Mouse (Mus musculus): ENCODE measurements around the gene Pspn. TPM values are rescaled to one million over a fixed set of nuclear protein-coding genes. Genes with fewer than 3 reads are reported as not detected.

Gene Pspn
- total RNA-seq, 2 experiments from 2014 or later, result not detected

DNA sequence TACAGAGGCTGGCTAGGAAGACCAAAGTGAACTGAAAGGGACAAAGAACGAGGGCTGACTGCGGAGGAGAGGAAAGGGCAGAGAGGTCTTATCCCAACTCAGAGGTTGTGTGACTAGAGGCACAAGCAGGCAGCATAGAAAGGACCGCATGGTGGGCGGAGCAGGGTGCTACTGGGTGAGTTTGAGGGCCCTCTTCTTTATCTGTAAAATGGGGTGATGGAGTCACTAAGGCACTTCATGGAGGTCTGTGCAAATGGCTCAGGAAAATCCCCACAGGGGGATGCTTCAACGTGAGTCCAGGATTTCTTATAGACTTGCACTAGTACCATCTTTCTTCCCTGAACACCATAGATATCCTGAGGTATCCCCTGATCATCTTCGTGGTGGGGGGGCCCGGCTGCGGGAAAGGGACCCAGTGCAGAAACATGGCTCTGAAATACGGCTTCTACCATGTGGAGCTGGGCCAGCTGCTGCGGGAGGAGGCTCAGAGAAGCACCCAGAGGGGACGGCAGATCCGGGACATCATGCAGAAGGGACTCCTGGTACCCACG lies 12.5 kb upstream of the Pspn start:
- no peak for TF ChIP-seq CTCF (IDR thresholded peaks at IDR 0.05)
- intact Hi-C loops (cut with DNase I), result loop anchor here (2.0 kb wide), 1 partner anchor 14 kb away; no protein-coding TSS in a partner anchor
- H3K4me3 ChIP-seq, result peak overlapping the region; percentile 84
- DNase-seq, result no peak
- peak overlapping the region; percentile 95 for H3K27ac ChIP-seq

DNA sequence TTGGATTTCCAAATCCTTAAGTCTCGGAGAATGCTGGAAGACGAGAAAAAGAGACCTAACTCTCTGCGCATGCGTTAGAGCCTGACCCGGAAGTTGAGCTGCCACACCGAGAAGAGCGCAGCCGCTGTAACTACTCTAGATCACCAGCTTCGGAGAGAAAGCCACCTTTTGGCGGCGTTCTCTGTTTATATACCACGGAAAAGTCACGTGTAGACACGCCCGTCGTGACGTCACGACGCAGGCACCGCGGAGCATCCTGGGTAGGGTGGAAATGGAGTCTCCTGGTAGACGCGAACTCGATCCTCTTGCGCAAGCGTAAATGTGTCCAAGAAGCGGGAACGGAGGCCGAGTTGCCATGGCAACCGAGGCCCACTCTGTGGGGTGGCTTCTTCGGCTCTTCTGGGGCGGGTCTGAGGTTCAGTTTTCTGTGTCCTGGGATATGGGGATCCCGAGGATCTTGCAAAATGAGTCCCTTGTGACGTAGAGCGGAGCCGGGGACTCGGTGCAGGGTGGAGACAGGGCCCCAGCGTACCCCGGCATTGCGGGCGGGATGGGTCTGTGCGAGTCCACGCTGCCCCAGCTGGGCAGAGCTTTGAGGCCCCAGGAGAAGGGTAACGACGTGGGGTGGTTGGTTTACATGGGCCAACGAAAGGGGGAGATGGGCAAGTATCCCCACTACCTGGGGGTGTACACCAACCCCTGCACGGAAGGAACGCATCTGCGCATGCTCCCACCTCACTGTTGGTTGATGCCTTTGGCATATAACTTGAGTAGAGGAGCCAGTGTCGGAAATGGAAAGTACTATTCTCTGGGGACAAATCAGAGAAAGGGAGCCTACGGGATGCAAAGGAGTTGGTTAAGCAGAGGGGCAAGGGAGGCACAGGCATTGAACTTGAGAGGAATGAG lies 11.7 kb upstream of the Pspn start, which contains the start of the genes Gtf2f1 and Gm17949:
Gtf2f1 (minus strand) TSS at position 53 of the 906 bp plus-strand sequence.
Gm17949 (plus strand) TSS at position 234 of the 906 bp plus-strand sequence.
- TF ChIP-seq CTCF (IDR thresholded peaks at IDR 0.05), result no peak
- intact Hi-C loops (cut with DNase I), result loop anchor here (1.0 to 2.0 kb wide), 2 partner anchors 14 to 15 kb away; partner anchors contain the start of gene Alkbh7
- H3K27ac ChIP-seq, result peak within 1 kb of the TSS; percentile 95
- peak; percentile 94 for DNase-seq
- peak within 1 kb of the TSS; percentile 84 for H3K4me3 ChIP-seq

DNA sequence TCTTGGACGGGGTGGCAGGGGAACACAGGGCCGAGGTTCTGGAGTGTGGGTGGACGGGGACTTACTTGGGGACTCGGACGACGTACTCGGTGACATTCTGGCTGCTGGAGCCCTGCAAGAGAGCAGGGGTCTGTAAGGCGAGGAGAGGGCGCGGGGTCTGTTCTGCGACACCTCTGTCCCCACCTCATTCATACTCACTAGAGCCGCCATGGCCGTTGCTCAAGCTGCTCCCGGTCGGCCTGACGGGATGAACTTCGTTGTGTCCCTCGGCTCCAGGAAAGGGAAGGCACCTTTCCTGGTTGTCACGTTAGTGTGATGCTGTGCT lies 11.1 kb upstream of the Pspn start:
- peak overlapping the region; percentile 95 for H3K27ac ChIP-seq
- DNase-seq, result no peak
- TF ChIP-seq CTCF (IDR thresholded peaks at IDR 0.05), result no peak
- intact Hi-C loops (cut with DNase I), result loop anchor here (1.0 kb wide), 1 partner anchor 14 kb away; the partner anchor contains the start of gene Alkbh7
- peak overlapping the region; percentile 84 for H3K4me3 ChIP-seq

DNA sequence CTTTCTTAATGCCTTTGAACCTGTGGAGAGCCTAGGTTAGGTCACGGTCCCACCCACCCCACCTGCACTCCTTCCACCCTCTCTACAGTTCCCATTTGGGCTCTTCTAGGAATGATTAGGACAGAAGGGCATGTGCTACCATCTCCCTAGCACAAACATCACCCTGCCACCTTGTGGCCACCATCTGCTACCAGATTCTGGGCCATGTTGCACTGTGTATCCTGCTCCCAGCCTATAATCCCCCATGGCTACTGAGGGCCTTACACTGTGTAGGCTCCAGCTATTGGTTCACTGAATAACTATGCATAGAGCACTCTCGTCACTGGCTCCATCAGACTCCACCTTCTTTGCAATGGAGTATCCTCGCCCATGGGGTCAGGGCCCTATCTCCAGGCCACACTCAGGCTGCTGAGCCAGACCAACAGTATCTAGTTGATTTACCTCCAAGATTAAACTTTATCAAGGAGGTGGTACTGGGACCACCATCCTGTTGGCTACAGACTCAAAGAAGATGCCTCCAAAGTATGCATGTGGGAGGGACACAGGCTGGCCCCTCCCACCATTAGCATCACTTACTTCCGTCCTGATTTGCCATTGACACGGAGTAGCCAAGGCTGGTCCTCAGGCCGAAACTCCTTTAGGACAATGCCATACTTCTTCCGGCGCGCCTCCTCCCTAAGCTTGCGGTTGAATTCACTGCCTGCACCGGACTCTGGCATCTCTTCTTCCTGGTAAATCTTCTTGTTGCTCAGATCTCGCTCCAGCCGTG lies 7.5 kb upstream of the Pspn start:
- intact Hi-C loops (cut with DNase I), result no loop called here
- no peak overlapping the region for H3K27ac ChIP-seq
- no peak overlapping the region for H3K4me3 ChIP-seq
- no peak for DNase-seq
- no peak; the same call in 1 of the 2 replicates for TF ChIP-seq CTCF (IDR thresholded peaks at IDR 0.05)

DNA sequence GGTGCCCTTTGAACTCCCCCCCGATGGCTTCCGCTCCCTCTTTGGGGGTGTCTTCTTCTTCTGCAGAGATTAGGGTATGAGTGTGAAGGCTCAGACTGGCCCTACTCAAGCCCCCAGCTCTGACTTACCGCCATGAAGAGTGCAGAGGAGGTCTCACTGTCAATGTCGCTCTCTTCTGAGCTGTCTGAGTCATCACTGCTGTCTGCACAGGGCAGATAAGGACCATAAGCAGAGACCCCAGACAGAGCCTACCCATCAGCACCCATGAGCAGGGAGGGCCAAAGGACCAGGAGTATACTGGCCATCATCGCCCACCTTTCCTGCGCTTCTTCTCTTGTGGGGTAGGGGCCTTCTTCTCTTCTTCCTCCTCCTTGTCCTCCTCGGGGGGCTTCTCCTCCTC lies 4.2 kb upstream of the Pspn start:
- intact Hi-C loops (cut with DNase I), result no loop called here
- H3K27ac ChIP-seq, result no peak overlapping the region
- DNase-seq, result no peak
- no peak for TF ChIP-seq CTCF (IDR thresholded peaks at IDR 0.05)
- no peak overlapping the region for H3K4me3 ChIP-seq

DNA sequence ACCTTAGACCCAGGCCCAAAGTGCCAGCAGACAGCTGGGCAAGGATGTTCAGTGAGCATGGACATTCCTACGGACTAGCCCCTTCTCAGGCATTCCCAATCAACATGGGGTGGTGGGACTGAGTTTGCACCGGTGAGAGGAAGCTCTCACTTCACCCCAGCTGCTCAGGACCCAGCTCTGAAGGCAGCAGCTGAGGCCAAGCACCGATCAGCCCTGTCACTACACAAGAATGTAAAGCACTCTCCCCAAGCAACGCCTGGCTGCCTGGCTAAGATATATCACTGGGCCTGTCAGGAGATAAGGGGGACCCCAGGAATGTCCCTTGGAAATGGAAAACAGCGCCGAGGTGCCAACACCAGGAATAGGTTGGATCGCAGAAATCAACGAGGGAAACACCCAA lies 1.4 kb upstream of the Pspn start:
- Histone ChIP-seq H3K4me3 (no peak overlapping the region), H3K27ac (no peak overlapping the region)
- DNase-seq, result no peak
- no peak for TF ChIP-seq CTCF (IDR thresholded peaks at IDR 0.05)
- intact Hi-C loops (cut with DNase I), result no loop called here

DNA sequence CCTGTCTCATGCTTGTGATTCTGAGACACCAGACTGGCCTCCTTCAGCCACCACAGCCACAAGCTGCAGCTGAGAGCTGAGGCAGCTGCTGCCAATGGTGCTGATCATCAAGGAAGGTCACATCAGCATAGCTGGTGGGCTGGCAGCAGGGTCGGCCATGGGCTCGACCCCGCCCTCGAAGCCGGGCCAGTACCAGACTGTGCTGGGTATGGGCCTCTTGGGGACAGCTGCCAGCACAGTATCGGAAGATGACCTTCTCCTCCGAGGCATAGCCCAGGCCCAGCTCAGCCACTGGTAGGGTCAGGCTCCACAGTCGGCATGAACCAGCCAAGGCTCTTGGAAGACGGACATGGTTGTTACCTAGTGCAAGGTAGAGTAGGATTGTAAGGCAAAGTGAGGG lies 404 bp downstream of the Pspn start:
- no peak for DNase-seq
- no peak overlapping the region for H3K4me3 ChIP-seq
- intact Hi-C loops (cut with DNase I), result loop anchor here (10.0 kb wide), 1 partner anchor 245 kb away; the partner anchor contains the start of genes Gpr108 and Trip10
- H3K27ac ChIP-seq, result no peak overlapping the region
- no peak for TF ChIP-seq CTCF (IDR thresholded peaks at IDR 0.05)

DNA sequence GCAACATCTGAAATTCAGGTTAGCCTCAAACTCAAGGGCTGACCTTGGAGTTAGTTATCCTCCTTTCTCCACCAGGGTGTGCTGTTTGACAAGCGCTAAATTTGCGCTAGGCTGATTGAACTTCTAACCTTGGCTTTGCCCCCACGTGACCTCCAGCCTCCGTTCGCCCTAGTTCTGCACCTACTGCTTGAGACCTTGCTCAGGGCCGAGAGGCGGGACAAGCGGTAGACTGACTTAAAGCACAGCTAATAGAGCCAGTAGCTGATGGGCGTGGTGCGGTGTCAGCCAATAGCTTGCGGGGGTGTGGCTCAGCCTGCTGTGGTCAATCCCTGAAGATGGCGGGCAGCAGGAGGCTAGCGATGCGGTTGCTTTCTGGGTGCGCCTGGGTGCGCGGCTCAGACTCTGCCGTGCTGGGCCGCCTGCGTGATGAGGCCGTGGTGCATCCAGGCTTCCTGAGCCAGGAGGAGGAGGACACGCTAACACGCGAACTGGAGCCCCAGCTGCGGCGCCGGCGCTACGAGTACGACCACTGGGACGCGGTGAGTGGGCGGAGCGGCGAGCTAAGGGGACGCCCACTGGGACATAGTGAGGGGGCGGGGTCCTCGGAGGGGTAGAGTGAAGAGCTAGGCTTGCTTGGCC lies 2.7 kb downstream of the Pspn start, which contains the start of gene Alkbh7:
Alkbh7 (plus strand) TSS at position 311 of the 639 bp plus-strand sequence.
- Histone ChIP-seq H3K27ac (peak within 1 kb of the TSS; percentile 84), H3K4me3 (peak within 1 kb of the TSS; percentile 90)
- intact Hi-C loops (cut with DNase I), result loop anchor here (1.0 to 10.0 kb wide), 3 partner anchors 14 to 248 kb away; partner anchors contain the start of genes Gm17949, Gpr108, Gtf2f1 and Trip10
- TF ChIP-seq CTCF (IDR thresholded peaks at IDR 0.05), result peak; percentile 83
- DNase-seq, result peak; percentile 98

DNA sequence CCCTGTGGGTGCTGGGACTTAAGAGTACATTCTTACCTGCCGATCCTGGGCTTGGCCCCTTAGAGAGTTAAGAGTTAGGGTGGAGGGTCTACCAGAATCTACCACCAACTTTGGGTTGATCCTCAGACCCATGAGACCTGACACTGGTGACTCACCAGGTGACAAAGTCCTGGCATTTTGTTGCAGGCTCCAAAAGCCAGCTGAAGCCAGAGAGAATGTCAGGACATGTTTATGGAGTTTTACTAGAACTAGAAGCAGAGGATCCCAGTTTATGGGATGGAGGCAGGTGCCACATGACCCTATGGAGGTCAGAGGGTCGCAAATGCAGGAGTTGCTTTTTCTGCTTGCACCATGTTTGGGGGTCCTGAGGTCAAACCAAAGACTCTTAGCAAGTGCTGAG lies 3.3 kb downstream of the Pspn start:
- DNase-seq, result no peak
- TF ChIP-seq CTCF (IDR thresholded peaks at IDR 0.05), result no peak
- peak overlapping the region; percentile 84 for H3K27ac ChIP-seq
- H3K4me3 ChIP-seq, result peak overlapping the region; percentile 90; the same call in 1 of the 2 replicates
- intact Hi-C loops (cut with DNase I), result loop anchor here (10.0 kb wide), 1 partner anchor 248 kb away; the partner anchor contains the start of genes Gpr108 and Trip10

DNA sequence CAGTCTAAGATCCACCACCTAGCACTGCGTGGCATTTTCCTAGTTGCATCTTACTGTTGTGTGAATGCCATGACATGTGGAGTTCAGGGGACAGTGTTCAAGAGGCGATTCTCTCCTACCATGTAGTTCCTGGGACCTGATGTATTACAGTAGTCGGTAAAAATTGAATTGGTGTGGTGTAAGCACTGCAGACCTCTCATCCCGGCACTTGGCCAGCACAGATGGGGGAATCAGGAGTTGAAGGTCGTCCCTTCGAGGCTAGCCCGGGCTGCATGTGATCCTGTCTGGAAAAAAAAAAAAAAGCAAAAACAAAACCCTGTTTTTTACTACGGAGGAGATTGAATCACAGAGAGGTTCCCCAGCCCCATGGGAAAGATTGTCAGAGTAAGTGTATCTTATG lies 4.8 kb downstream of the Pspn start:
- intact Hi-C loops (cut with DNase I), result loop anchor here (10.0 kb wide), 1 partner anchor 250 kb away; the partner anchor contains the start of genes Gpr108 and Trip10
- no peak for DNase-seq
- Histone ChIP-seq H3K27ac (no peak overlapping the region), H3K4me3 (no peak overlapping the region)
- no peak for TF ChIP-seq CTCF (IDR thresholded peaks at IDR 0.05)

DNA sequence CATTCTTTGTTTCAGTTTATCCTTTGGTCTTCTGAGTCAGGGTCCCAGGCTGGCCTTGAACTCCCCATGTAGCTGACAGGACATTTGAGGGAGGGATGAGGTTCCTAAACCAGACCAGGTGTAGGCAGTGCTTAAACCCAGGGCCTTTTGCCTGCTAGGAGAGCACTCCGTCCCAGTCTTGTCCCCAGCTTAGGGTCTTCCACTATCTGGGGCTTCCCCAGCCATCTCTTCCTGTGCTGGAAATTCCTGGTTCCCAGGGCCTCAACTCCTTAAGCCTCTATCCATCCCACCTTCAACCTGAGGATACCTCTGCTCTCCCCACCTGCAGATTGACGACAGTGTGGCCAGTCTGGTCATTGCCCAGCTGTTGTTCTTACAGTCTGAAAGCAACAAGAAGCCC lies 8.9 kb downstream of the Pspn start:
- H3K4me3 ChIP-seq, result peak overlapping the region; percentile 76
- intact Hi-C loops (cut with DNase I), result loop anchor here (5.0 to 10.0 kb wide), 2 partner anchors 254 to 341 kb away; partner anchors contain the start of genes Gpr108 and Trip10
- TF ChIP-seq CTCF (IDR thresholded peaks at IDR 0.05), result no peak
- no peak for DNase-seq
- H3K27ac ChIP-seq, result peak overlapping the region; percentile 93

All from gastrocnemius, adult 2 months (tissue).